Mouse (Mus musculus): ENCODE results near the gene Spon1.

GRCm38 (mm10) chr7:113879085-113879501 is 113.3 kb downstream of the Spon1 start:
- TF ChIP-seq CTCF (conservative IDR thresholded peaks at IDR 0.05; ENCODE audit: insufficient read depth, insufficient read length, low read depth, low read length) (no peak), POLR2A (IDR thresholded peaks at IDR 0.05; ENCODE audit: low read depth, low read length) (no peak)

Data from kidney, adult 2 months (tissue).